Mouse (Mus musculus): ENCODE measurements around the gene Vps16. TPM values are rescaled to one million over a fixed set of nuclear protein-coding genes. Genes with fewer than 3 reads are reported as not detected.
A peak's percentile ranks its signal among the peaks of the same experiment; 100 is the strongest.

Gene Vps16
- polyA plus RNA-seq, 1 experiment = 55.2 TPM

GRCm38 (mm10) chr2:130414094-130414856 lies 9.9 kb upstream of the Vps16 start:
- WGBS = 67% methylated on average over 6 of the region's 6 CpGs
- DNase-seq (ENCODE audit: low read depth, low spot score) = no peak

DNA sequence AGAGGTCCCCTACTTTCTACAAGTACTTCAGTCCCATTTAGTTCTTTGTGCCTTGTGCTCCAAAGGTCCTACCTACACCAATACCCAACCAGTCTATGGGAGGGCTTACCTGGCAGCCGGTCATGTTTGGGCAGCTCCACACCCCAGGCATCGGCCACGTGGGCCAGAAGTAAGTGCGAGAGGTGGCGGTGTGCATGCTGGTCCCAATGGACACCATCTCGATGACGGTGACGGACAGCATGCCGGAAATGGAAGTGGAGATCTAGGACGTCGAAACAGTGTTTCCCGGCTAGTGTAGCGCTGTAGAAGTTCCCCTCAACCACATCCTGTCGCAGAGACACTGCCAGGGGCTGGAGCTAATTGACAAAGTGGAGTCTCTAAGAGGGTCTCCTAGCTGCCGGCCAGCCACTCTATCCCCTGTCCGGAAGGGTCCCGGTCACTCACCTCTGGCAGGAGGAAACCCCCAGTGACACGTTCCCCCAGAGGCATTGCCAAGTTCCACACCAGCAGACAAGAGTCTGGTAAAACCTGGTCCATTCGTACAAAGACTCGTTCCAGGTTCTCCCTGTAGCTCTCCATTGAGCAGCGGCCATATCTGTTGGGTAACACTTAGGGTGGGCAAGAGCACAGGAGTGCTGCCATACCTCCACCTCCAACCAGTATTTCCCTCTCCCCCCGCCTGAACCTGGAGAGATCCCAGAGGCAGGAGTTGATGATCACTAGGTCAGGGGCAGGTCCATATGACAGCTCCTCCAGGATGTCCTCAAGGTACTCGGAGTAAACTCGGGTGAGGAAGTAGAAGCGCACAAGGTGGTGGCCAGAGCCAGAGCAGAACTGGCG lies 2.1 kb upstream of the Vps16 start:
- WGBS = 96% methylated on average over 26 of the region's 26 CpGs
- DNase-seq (ENCODE audit: low read depth, low spot score) = no peak

GRCm38 (mm10) chr2:130423397-130424125 lies 578 bp upstream of the Vps16 start:
- no peak for DNase-seq (ENCODE audit: low read depth, low spot score)
- WGBS = 15% methylated on average over 49 of the region's 49 CpGs

DNA sequence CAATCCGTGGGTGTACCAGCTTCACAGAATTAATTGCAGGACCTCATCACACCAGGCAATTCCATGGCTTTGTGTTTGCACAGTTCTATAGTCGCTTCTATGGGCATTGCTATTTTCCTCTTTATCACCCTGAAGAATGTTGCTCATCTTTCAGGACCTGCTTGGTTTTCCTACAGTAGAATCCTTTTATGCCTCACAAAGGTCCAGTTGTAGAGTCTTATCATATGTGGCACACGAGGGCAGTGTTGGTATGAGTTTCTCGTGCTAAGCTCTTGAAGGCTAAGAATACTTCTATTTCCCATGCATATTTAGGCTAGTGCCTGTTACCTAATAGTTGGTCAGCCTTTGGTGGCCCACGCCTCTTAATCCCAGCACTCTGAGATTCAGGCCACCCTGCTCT lies 973 bp downstream of the Vps16 start:
- 18% methylated on average over 5 of the region's 5 CpGs for WGBS
- DNase-seq (ENCODE audit: low read depth, low spot score) = no peak

GRCm38 (mm10) chr2:130429851-130430250 lies 5.7 kb downstream of the Vps16 start:
- no peak for DNase-seq (ENCODE audit: low read depth, low spot score)
- 62% methylated on average over 2 of the region's 2 CpGs for WGBS

DNA sequence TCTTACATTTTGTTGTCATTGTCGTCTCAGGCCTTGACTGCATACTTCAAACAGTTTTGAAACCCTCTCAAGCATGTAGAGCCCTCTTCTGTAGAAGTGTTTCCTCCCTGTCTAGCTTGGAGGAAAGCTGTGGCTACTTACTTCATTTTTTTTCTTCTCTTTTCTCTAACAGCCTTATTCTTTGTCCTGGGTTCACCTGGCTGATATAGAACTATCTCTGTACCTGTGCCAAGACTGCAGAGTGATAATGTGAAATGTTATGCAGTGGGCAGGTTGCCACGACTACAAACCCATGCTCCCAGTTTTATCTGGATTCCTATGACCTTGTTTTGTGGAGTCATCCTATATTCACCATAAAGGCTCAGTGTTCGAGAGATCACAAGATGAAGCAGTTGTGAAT lies 6.3 kb downstream of the Vps16 start:
- DNase-seq (ENCODE audit: low read depth, low spot score) = no peak
- 31% methylated on average over 3 of the region's 3 CpGs for WGBS

- no peak for DNase-seq (ENCODE audit: low read depth, low spot score)
- WGBS = 82% methylated on average over 3 of the region's 3 CpGs
Observed at GRCm38 (mm10) chr2:130432157-130432556, 8.0 kb downstream of the Vps16 start.

DNA sequence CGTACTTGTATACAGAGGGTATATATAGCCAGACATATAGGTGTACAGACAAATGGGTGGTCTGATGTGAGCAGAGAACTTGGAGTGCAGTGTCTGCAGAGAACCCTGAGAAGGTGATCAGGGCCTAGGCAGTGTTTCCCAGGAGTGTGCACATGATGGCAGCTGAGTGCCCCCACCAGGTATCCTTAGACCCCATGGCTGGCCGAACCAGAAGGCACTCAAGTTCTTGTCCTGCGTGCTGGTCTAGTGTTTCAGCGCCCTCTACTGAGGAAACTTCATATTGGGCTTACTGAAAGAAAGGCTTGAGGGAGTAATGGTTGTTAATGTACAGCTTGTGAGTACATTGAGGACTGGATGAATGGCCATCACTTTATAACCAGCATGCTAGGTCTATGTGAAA lies 9.0 kb downstream of the Vps16 start:
- DNase-seq (ENCODE audit: low read depth, low spot score) = no peak
- WGBS = 13% methylated on average over 4 of the region's 4 CpGs

DNA sequence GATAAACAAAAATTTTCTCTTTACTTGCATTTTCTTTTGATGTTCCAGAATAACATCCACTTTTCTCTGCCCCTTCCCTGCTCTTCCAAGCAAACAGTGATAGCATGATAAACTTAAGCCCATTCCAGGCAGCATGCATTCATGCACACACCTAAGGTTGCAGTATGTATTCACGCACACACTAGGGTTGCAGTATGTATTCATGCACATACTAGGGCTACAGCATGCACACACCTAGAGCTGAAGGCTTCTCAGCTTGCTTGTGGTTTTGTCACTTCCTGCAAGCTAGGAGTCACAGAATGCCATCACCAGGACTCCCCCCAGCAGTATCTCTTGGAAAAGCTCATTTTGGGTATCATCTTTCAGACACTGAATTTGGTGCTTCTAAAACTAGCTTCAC lies 12.6 kb downstream of the Vps16 start:
- no peak for DNase-seq (ENCODE audit: low read depth, low spot score)
- WGBS = 100% methylated on average over 1 of the region's 1 CpGs

GRCm38 (mm10) chr2:130438861-130439260 lies 14.7 kb downstream of the Vps16 start:
- 76% methylated on average over 3 of the region's 3 CpGs for WGBS

GRCm38 (mm10) chr2:130439840-130440480 lies 15.8 kb downstream of the Vps16 start:
- WGBS = 83% methylated on average over 4 of the region's 4 CpGs
- DNase-seq (ENCODE audit: low read depth, low spot score) = no peak

More at GRCm38 (mm10) chr2:130438861-130439260, 14.7 kb downstream of the Vps16 start:
- no peak for DNase-seq (ENCODE audit: low read depth, low spot score)

DNA sequence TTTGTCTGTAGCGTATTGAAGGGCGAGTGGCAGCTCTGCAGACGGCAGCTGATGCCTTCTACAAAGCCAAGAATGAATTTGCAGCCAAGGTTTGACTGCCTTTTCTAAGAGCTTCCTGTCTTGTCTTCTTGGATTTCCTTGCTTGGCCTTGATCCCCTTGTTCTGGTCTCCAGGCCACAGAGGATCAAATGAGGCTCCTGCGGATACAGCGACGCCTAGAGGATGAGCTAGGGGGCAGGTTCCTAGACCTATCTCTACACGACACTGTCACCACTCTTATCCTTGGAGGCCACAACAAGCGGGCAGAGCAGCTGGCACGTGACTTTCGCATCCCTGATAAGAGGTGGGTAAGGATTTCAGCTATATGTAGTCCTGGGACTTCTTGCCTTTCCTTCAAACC lies 18.0 kb downstream of the Vps16 start:
- no peak for DNase-seq (ENCODE audit: low read depth, low spot score)
- WGBS = 89% methylated on average over 10 of the region's 10 CpGs

- no peak for DNase-seq (ENCODE audit: low read depth, low spot score)
Observed at GRCm38 (mm10) chr2:130448449-130448848, 24.3 kb downstream of the Vps16 start.

DNA sequence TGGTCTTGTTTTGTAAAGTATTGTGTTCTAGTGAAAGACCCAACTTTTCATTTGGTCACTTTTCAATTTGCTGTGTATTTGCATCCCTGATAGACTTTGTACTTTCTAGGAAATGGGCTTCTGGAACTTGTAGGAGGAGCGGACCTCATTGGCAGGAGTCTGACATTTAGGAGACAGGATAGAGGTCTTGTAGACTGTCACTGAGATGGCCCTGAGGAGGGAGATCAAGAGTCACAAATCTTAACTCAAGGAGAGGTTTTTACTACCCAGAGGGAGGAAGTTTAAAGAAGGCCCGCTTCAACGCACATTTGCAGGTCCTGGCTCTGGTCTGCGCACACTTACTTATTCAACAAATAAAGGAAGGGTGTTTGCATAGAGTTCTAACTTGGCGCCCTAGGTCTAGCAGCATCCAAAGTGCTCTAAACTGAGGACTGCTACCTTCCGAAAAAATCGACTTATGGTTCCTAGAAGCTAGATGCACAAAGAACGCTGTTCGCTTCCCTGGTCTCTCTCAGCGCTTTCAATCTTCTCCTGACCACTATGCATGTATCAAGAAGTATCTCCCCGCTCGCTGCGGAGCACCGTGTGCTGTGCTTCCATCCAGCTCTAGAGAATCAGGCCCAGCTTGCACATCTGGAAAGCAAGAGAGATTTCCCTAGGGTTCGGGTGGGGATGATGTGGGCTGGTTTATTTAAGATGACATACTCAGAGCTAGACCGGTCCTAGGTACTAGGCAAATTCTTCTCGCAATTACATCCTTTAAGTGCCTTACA lies 25.1 kb downstream of the Vps16 start:
- no peak for DNase-seq (ENCODE audit: low read depth, low spot score)
- 6% methylated on average over 17 of the region's 17 CpGs for WGBS

- DNase-seq (ENCODE audit: low read depth, low spot score) = peak; percentile 52
- under 1% methylated on average over 47 of the region's 50 CpGs for WGBS
Observed at GRCm38 (mm10) chr2:130449794-130450433, 25.8 kb downstream of the Vps16 start, which contains the start of gene Ptpra. Gene Ptpra (plus strand): TSS chr2:130450278.

DNA sequence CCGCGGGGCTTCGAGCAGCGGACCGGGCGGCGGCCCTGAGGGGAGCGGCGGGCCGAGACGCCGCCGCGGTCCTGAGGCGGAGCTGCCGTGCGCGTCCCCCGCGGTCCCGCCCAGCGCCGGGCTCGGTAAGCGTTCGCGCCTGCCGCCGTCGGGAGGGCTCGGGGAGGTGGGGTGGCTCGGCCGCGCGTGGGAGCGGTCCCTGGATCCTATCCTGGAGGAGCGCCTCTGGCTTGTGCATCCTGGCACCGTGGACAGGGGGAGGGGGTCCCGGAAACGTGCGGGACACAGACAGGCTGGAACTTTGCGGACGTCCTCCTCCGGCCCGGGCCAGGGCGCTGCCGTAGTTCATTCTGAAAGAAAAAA lies 26.3 kb downstream of the Vps16 start:
- DNase-seq (ENCODE audit: low read depth, low spot score) = no peak
- WGBS = 2% methylated on average over 43 of the region's 47 CpGs

DNA sequence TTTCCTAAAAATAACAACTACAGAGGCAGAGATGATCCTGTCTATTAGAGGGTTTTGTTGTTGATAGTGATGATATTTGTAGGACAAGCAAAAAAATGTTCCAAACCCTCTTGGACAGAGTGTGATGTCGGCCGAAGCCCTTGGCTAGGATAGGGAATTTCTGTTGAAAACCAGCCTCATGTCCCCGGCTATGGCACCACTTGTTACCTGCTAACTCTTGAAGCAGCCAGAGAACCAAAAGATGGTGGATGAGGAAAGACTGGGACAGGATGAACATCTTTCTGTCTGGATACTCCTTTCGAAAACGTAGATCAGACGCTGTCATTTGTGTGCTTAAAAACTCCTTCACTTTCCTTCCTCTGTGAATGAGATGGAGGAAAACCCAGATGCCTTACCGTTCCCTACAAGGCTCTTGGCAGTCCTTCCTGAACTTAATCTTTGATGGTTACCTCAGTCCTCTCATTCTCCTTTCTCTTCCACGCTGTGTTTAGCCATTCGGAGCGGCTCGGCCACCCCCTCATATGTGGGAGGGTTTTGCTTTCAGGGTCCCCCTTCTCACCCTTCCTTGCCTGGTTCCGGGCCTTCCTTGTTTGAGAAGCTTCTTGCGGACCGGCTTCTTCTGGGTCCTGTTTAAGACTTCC lies 27.1 kb downstream of the Vps16 start:
- WGBS = 60% methylated on average over 14 of the region's 14 CpGs
- no peak for DNase-seq (ENCODE audit: low read depth, low spot score)

DNA sequence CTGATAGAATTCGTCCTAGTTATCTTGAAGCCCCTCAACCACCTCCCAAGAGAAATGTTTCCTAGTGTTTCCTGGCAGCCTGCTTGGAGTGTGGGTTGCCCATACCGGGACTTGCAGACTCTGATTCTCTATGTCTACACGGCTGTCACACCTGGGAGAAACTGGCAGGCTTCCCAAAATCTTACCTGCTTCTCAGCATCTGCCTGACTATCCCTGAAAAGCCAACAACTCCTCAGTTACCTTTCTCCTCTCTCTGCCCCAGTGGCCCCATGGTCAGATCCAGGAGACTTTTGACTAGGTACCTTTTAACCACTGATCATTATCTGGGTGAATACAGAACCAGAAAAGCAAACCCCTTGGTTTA lies 27.6 kb downstream of the Vps16 start:
- no peak for DNase-seq (ENCODE audit: low read depth, low spot score)
- WGBS = 18% methylated on average over 3 of the region's 3 CpGs

Measured in large intestine, adult 2 months (tissue).